Mouse (Mus musculus) heart, postnatal 14 days (tissue): ENCODE measurements around the gene Slc7a7. TPM values are rescaled to one million over a fixed set of nuclear protein-coding genes. Genes with fewer than 3 reads are reported as not detected.
"Not testable (repeated sequence)": the region's sequence is repeated elsewhere in the genome, so short reads cannot be mapped to it uniquely, and the experiment has no call there.

ENCODE experiments used
- DNase-seq, 2 experiments: peaks; one replicate each; pipeline ENCODE4 v3.0.0; 2021 to 2022
- intact Hi-C: fragments of 180-260 bp; cut with DNase I; formaldehyde crosslinking; loops from one replicate; pipeline ENCODE4 v1.15.1; 2025
- total RNA-seq, 2 experiments: library from RNA; stranded (reverse); gene quantifications; 2 replicates each; pipeline ENCODE4 v1.2.3; 2021

Gene Slc7a7
- total RNA-seq, 2 experiments from 2014 or later = 6.2 to 6.5 TPM

GRCm38 (mm10) chr14:54383355-54383771 lies 34.2 kb downstream of the Slc7a7 start:
- peak; percentile 22 to 31 for DNase-seq
- intact Hi-C loops = no loop called here

- DNase-seq = no peak
- intact Hi-C loops = no loop called here
Observed at GRCm38 (mm10) chr14:54382641-54383040, 34.9 kb downstream of the Slc7a7 start.

GRCm38 (mm10) chr14:54381816-54382215 lies 35.8 kb downstream of the Slc7a7 start:
- no peak for DNase-seq
- intact Hi-C loops = no loop called here

GRCm38 (mm10) chr14:54380616-54381015 lies 37.0 kb downstream of the Slc7a7 start:
- intact Hi-C loops = no loop called here
- DNase-seq = no peak

GRCm38 (mm10) chr14:54379571-54379970 lies 38.0 kb downstream of the Slc7a7 start:
- intact Hi-C loops = loop anchor here (5.0 kb wide), 1 partner anchor 68 kb away; no protein-coding TSS in a partner anchor

GRCm38 (mm10) chr14:54377166-54377565 lies 40.4 kb downstream of the Slc7a7 start:
- intact Hi-C loops = loop anchor here (1.0 to 5.0 kb wide), 2 partner anchors 35 to 70 kb away; no protein-coding TSS in a partner anchor
- no peak for DNase-seq

More at GRCm38 (mm10) chr14:54379571-54379970, 38.0 kb downstream of the Slc7a7 start:
- no peak for DNase-seq

- intact Hi-C loops = loop anchor here (5.0 kb wide), 1 partner anchor 71 kb away; no protein-coding TSS in a partner anchor
- peak; percentile 24 to 48 for DNase-seq
Observed at GRCm38 (mm10) chr14:54375916-54376315, 41.7 kb downstream of the Slc7a7 start.

GRCm38 (mm10) chr14:54372923-54373322 lies 44.7 kb downstream of the Slc7a7 start:
- intact Hi-C loops = no loop called here
- DNase-seq = no peak

- DNase-seq = no peak
- intact Hi-C loops = no loop called here
Observed at GRCm38 (mm10) chr14:54371460-54371859, 46.1 kb downstream of the Slc7a7 start.

- DNase-seq = no peak
- intact Hi-C loops = no loop called here
Observed at GRCm38 (mm10) chr14:54370595-54370994, 47.0 kb downstream of the Slc7a7 start.

- no peak for DNase-seq
- intact Hi-C loops = no loop called here
Observed at GRCm38 (mm10) chr14:54369372-54369771, 48.2 kb downstream of the Slc7a7 start.

- DNase-seq = peak; percentile 16 to 20
- intact Hi-C loops = no loop called here
Observed at GRCm38 (mm10) chr14:54367429-54368060, 50.0 kb downstream of the Slc7a7 start.

- no peak for DNase-seq
- intact Hi-C loops = no loop called here
Observed at GRCm38 (mm10) chr14:54366581-54366980, 51.0 kb downstream of the Slc7a7 start.

GRCm38 (mm10) chr14:54365026-54365645 lies 52.4 kb downstream of the Slc7a7 start:
- intact Hi-C loops = no loop called here
- no peak for DNase-seq

GRCm38 (mm10) chr14:54363156-54363555 lies 54.4 kb downstream of the Slc7a7 start:
- DNase-seq = no peak
- intact Hi-C loops = loop anchor here (5.0 kb wide), 4 partner anchors 84 to 126 kb away; partner anchors contain the start of genes Abhd4 and Dad1

GRCm38 (mm10) chr14:54360577-54361340 lies 56.8 kb downstream of the Slc7a7 start, which contains the start of gene Oxa1l:
Gene Oxa1l (plus strand): TSS chr14:54360834.
- DNase-seq = peak; percentile 95 to 98
- intact Hi-C loops = loop anchor here (5.0 kb wide), 4 partner anchors 87 to 123 kb away; partner anchors contain the start of genes Abhd4 and Dad1

- intact Hi-C loops = no loop called here
- DNase-seq = no peak
Observed at GRCm38 (mm10) chr14:54354406-54354805, 63.2 kb downstream of the Slc7a7 start.

GRCm38 (mm10) chr14:54352314-54352713 lies 65.3 kb downstream of the Slc7a7 start:
- DNase-seq = no peak
- intact Hi-C loops = no loop called here

GRCm38 (mm10) chr14:54350773-54351541 lies 66.6 kb downstream of the Slc7a7 start:
- intact Hi-C loops = not testable (repeated sequence)

GRCm38 (mm10) chr14:54341807-54342206 lies 75.8 kb downstream of the Slc7a7 start:
- intact Hi-C loops, DNase-seq: not testable (repeated sequence)

More at GRCm38 (mm10) chr14:54350773-54351541, 66.6 kb downstream of the Slc7a7 start:
- DNase-seq = not testable (repeated sequence)
